Mouse (Mus musculus): ENCODE measurements at regions not wholly inside any gene's neighbourhood (a gene's known extent, or its start where the extent isn't known, plus 50 kb on each side); places are given as distances from the start of the nearest gene placed in this dataset.
"Not testable (repeated sequence)": the region's sequence is repeated elsewhere in the genome, so short reads cannot be mapped to it uniquely, and the experiment has no call there.

DNA sequence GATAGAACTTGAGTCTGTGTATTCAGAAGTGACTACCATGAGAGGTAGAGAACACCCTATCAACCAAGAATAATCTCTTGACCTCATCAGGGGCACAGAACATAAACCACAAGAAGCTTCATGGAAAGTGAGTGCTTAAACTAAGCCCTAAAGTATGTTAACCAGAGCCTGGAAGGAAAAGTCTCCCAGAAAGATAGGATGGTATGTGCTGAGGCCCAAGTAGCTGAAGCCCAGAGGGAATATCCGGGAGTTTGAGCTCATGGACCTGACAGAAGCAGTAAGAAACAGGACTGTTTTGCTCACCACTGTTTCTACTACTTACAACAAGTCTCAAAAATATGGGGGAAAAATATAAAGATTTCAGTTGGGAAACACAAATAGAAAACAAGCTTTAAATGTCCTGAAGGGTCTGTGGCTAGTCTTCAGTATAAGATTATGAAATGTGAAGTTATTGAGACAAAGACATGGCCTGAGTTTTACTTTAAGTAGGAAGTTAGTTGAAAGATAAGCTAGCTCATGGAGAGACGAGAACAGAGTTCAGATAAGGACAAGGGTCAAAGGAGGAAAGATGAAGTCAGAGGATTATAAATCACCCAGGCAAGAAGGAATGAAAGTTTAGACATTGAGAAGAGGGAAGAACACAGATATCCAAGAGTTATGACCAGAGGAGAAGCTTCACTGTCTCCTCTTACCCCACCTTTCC, 315.8 kb upstream of the Tbl1xr1 start:
- DNase-seq = no peak

DNA sequence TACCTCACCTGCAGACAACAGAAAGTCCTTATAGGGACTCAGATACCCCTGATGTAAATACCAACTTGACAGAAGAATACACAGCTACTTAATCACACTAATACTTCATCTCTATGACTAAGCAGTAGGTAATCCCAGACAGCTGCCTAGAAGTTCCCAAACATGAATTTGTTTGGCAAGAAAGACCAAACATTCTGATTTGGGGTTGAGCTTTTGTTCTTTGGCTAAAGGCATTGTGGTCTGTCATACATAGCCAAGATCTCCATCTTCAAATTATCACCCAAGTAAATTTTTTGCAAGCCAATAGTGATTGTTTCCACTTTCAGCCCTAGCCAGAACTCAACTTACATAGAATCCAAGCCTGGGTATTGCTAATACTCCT, 315.2 kb upstream of the Tbl1xr1 start:
- DNase-seq = no peak

DNA sequence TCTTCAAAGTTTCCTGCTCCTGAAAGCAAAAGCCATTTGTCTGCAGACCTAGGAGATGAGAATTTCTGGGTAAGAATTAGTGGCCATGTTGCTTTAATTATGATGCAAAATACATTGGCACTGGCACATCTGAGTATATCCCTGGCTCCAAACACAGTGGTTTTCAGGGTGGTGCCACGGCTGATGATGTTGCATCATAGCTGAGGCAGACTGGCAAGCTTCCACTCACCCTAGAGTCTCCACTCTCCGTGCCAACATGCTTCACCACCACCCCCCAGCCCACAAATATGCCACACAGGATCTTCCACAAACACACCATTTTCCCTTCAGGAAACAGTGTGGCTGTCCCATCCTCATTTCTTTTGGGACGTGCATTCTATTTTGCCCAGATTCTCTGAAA, 314.5 kb upstream of the Tbl1xr1 start:
- no peak for DNase-seq

GRCm38 (mm10) chr3:21768081-21768480, 308.4 kb upstream of the Tbl1xr1 start:
- no peak for DNase-seq

DNA sequence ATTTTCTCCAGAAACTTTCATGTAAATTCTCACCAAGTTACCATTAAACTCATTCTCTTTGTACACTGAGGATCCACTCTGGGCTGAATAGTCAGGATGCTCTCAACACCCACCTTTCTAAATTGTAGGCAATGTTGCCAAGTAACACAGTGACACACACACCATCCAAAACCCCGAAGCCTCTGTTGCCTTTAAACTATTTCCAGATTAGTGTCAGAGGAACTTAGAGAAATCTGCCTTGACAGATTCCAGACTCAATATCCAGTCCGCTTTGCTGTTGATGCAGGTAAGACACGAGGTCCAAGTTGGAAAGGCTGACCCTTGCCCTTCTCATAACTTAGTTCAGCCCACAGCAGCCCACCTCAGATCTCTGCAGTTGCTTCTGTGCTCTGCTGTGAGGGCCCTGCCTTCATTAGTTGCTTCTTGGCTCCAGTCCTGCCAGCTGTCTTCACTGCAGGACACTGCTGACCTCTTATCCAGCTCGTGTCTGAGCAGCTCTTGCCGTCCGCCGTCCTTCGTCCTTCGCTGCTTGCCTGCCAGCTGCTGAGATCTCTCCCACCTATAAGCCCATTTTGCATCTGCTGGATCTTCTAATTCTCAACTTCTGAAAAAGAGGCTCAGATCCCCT, 306.4 kb upstream of the Tbl1xr1 start:
- DNase-seq = no peak

- no peak for DNase-seq
These were observed 304.6 kb upstream of the Tbl1xr1 start for GRCm38 (mm10) chr3:21771752-21772298.

DNA sequence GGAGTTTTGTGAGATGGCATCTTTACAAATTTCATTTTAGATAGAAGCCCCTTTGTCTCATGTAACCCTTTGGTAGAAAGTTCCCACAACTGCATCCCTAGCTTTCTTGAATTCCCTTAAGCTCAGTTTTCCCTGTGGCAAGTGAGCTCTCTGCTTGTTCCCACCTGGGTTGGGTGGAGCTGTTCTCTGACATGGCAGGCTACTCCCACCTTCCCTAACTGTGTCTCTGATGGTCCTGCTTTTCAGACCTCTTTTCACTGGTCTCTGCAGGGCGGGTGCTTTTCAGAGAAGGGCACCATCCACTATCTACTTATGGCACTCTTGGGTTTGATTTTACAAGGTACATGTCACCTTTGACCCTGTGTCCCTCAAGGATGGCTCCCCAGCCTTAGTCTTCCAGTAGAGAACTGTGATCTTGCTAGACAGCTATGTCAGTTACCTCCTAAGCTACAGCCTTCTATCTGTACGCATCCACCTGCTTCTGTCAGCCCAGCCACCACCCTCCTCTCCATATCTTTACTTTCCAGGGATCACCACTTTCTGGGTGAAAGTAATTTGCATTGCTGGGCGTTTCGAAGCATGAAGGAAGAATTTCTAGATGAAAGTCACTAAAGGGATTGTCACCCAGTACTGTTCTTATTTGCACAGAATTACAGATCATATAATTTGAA, 302.1 kb upstream of the Tbl1xr1 start:
- DNase-seq = no peak

GRCm38 (mm10) chr3:21778789-21779188, 297.7 kb upstream of the Tbl1xr1 start:
- no peak for DNase-seq

DNA sequence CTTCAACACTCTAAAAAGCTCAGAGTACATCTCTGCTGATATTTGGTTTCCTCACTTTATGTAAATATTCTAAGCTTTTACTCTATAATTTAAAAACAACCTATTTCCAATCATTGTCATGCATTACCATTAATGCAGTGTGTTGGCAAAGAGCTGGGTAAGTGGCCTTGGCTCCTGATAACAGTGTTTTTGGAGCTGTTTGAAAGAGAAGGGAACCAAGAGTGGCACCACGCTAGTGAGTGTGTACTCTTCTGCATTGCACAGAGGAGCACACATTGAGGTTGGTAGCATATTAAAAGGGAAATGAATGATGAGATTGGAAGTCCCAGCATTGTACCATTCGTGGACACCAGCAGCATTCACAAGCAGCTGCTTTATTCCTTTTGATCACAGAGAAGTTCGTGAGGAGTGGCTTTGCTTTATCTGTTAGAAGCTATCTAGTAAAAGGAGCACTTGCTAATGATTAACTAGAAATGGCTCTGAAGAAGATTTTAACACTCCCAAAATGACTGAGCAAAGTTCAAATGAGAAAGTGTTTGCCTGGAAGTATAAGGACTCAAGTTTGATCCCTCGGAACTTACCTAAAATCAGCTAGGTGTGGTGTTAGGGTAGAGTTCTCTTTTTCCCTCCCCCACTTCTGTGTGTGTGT, 284.3 kb upstream of the Tbl1xr1 start:
- no peak for DNase-seq

- DNase-seq = no peak
These were observed 278.3 kb upstream of the Tbl1xr1 start for GRCm38 (mm10) chr3:21798139-21798538.

DNA sequence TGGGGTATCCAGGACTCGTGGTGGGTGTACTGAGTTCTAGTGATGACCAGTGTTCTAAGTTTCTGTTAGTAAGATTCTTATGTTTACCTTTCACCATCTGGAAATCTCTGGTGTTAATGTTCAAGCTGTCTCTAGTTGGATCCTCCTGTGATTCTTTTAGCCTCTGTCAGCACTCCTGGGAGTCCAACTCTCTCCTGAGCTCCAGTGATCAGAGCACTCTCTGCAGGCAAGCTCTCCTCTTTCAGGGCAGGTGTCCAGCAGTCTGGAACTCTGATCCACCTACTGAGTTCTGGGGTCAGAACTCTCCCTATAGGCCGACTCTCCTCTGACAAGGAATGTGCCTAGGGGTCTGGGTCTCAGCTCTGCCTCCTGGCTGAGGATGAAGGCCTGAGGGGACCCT, 272.6 kb upstream of the Tbl1xr1 start:
- DNase-seq = not testable (repeated sequence)

GRCm38 (mm10) chr3:21806494-21807157, 269.8 kb upstream of the Tbl1xr1 start:
- no peak for DNase-seq

DNA sequence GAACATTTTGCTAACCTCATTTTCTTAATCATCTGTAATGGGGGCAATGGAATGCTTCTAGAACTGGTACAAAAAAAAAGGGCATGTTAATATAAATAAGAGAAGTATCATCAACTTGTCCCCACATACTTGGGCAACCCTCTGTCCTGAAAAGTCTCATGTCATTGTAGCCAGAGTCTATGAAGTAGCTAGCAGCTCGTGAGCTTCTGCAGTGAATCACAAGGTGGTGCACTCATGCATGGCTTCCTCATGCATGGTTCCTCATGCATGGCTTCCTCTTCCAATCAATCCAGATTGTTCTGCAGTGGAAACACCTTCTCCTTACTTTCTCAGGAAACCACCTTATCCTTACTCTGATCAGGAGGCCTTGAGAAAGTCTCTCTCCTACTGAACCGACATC, 267.9 kb upstream of the Tbl1xr1 start:
- DNase-seq = no peak

DNA sequence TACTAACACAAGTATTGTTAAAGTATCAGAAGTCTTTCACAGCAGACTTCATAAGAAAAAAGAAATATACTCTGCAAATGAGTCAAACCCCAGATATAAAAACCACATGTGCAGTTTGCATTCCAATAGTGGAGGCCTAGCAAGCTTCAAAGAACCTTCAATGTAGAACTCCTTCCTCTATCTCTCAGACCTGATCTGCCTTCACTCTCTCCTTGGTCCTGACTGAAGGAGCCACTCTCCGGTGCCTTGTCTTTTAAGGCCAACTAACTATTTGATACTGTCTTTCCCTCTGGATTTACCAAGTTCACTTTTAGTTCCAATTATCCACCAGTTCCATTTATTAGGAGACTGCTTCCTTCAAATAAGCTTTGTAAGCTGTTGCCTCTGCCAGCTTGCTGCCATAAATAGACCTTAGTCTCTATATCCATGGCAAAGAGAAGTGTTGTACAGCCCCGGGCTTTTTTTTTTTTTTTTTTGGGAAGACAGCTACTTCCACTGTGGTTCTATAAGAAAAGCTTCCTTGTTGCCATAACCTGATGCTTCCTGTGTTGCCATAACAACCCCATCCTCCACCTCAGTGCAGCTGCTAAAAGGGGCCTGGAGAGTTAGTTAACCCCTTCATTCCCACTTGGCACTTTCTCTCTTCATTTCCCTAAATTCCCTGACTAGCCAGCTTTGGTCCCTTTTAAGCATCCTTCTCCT, 266.5 kb upstream of the Tbl1xr1 start:
- no peak for DNase-seq

GRCm38 (mm10) chr3:21813401-21813800, 263.1 kb upstream of the Tbl1xr1 start:
- DNase-seq = no peak

DNA sequence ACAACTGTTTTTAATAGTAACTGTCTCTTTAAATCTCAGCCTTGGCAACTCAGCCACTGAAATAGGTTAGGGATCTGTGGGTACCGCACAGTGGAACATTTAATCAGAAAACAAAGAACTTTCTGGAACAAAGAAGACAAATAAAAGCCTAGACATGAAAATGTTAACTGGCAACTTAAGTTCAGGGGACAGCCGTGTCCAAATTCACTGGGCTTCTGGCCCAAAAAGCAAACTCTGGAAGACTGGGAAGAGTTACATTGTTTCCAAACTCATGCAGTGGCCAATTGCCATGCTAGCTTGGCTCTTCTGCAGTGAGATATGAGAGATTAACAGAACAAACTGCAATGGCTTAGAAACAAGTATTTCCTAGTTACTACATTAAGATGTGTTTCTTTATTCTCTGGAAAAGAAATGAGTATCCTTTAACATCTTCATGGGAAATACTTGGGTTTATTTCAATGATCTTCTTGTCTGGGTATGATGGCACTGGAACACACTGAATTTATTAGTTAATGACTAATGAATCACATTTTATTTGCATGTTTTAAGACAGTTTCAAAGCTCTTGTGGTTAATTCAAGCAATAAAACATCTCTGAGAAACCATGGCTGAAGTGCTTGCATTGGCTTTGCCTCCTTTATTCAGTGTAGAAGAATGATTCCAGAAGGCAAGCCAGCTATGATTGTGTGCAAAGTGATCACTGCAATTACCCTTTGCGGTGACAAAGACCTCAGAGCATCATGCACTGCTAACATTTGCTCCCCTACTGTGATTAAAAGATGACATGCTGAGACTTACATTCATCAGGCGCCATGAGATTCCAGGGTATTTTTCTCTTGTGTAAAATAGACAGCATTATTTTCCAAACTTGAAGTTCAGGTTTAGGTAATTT, 259.2 kb upstream of the Tbl1xr1 start:
- DNase-seq = no peak

- DNase-seq = no peak
These were observed 257.4 kb upstream of the Tbl1xr1 start for GRCm38 (mm10) chr3:21819030-21819429.

DNA sequence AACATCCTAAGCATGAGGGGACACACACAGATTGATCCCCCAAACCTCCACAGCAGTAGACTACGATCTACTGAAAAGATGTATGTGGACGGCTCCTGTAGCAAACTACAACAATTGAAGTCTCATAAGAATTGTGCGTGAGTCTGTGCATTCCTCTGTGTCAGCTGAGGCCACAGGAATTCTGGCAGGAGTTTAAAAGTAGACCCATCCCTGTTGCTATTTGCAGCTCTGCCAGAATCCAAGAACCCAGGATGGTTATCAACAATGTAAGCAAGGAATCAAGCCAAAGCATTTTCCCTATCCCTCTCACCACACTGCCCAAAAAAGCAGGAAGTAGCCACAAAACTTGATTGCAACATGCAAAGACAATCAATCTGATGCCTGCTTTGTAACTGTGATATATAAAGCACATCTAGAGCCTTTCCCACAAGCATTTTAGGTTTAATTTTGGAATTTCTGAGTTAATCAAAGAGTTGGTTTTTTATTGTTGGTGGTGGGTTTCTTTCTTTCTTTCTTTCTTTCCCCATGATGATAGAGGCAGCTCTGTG, 256.3 kb upstream of the Tbl1xr1 start:
- DNase-seq = no peak

- DNase-seq = no peak
These were observed 253.8 kb upstream of the Tbl1xr1 start for GRCm38 (mm10) chr3:21822675-21823074.

DNA sequence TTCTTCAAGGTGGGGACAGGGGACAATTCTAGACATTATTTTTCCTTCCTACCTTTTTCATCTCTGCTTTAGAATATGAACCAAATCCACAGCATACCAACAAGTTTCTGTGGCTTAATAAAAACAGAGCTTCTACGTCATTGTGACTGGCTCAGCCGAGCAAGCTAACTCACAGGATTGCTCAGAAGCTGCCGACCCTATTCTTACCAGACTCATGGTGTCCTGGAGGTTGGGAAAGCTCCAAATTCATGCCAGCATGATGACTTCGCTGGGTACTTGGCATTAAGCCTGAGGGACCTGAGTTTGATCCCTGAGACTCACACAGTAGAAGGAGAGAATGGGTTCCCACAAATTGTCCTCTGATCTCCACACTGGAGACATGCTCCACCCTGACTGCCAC, 253.1 kb upstream of the Tbl1xr1 start:
- DNase-seq = no peak

Data from spleen, adult 18-20 months (tissue).